Mouse (Mus musculus) forebrain, embryonic 11.5 days (tissue): ENCODE data around the gene Ppp2r5e. TPM values are rescaled to one million over a fixed set of nuclear protein-coding genes. Genes with fewer than 3 reads are reported as not detected.

ENCODE experiments used
- ATAC-seq: fragments of 200-750 bp; cut with Nextera tagmentation; replicated peaks from 2 replicates; pipeline ENCODE4 v1.8.0; 2017; ENCODE audit warnings: moderate TSS enrichment; ENCODE audit not compliant: low FRiP score
- DNase-seq: peaks from one replicate; pipeline ENCODE4 v3.0.0-alpha.2; 2017; ENCODE audit warnings: low spot score
- H3K27ac ChIP-seq: fragments of 300-500 bp; sonication (generic); 2 replicates; pipeline ENCODE4 v1.5.1; 2014; ENCODE audit warnings: low read depth, low read length
- H3K27me3 ChIP-seq: fragments of 300-500 bp; sonication (generic); 2 replicates; pipeline ENCODE4 v1.6.1; 2014; ENCODE audit warnings: mild to moderate bottlenecking, low read length, mixed read lengths; ENCODE audit not compliant: control insufficient read depth, insufficient read depth
- H3K36me3 ChIP-seq: fragments of 300-500 bp; sonication (generic); 2 replicates; pipeline ENCODE4 v1.6.1; 2014; ENCODE audit warnings: mild to moderate bottlenecking, low read length, moderate library complexity, mixed read lengths; ENCODE audit not compliant: control insufficient read depth, insufficient read depth
- H3K4me1 ChIP-seq: fragments of 300-500 bp; sonication (generic); replicated peaks from 2 replicates; pipeline ENCODE4 v1.6.1; 2014; ENCODE audit warnings: low read length, mixed read lengths; ENCODE audit not compliant: control insufficient read depth, insufficient read depth
- H3K4me2 ChIP-seq: fragments of 300-500 bp; sonication (generic); 2 replicates; pipeline ENCODE4 v1.6.1; 2014; ENCODE audit warnings: low read depth, mild to moderate bottlenecking, low read length, moderate library complexity, mixed read lengths; ENCODE audit not compliant: severe bottlenecking
- H3K4me3 ChIP-seq: fragments of 300-500 bp; sonication (generic); 2 replicates; pipeline ENCODE4 v1.5.1; 2014; ENCODE audit warnings: low read depth, low read length
- H3K9ac ChIP-seq: fragments of 300-500 bp; sonication (generic); 2 replicates; pipeline ENCODE4 v1.6.1; 2014; ENCODE audit warnings: low read length
- H3K9me3 ChIP-seq: fragments of 300-500 bp; sonication (generic); 2 replicates; pipeline ENCODE4 v1.6.1; 2016; ENCODE audit warnings: low read length, mixed read lengths; ENCODE audit not compliant: control insufficient read depth
- WGBS: fragments of 180-500 bp; shearing (Covaris S2); extraction: QIAGEN DNeasy Blood & Tissue Kit; methylation state at CpG from one replicate; pipeline ENCODE4 v1.1.7; 2014; 5-methylcytosine and 5-hydroxymethylcytosine counted together
- polyA plus RNA-seq: library from polyadenylated mRNA; unstranded; fragments of >200 nt; fragmentation: Nextera tagmentation; extraction: Ambion mirVana; gene quantifications from 2 replicates; pipeline ENCODE4 v1.2.1, GENCODE M21; 2014

The Ppp2r5e gene
- polyA plus RNA-seq, 1 experiment from 2014 or later, result 26.1 TPM

- no peaks in the 10 kb centered on the region for H3K36me3 ChIP-seq
- no peak overlapping the region for H3K4me2 ChIP-seq
- no peak for DNase-seq
- no peaks in the 10 kb centered on the region for H3K9me3 ChIP-seq
- no peak overlapping the region for H3K4me3 ChIP-seq
- H3K27me3 ChIP-seq, result no peaks in the 10 kb centered on the region
- WGBS, result 73% methylated on average over 1 of the region's 1 CpGs
- no peaks in the 10 kb centered on the region for H3K4me1 ChIP-seq
- ATAC-seq, result no peak
- no peak overlapping the region for H3K27ac ChIP-seq
- no peak overlapping the region for H3K9ac ChIP-seq
Observed at GRCm38 (mm10) chr12:75570138-75570537, 25.9 kb downstream of the Ppp2r5e start.

- Histone ChIP-seq H3K9me3 (no peaks in the 10 kb centered on the region), H3K4me3 (no peak overlapping the region), H3K27me3 (no peaks in the 10 kb centered on the region), H3K27ac (no peak overlapping the region), H3K4me1 (no peaks in the 10 kb centered on the region), H3K4me2 (no peak overlapping the region), H3K9ac (no peak overlapping the region), H3K36me3 (no peaks in the 10 kb centered on the region)
- 95% methylated on average over 5 of the region's 5 CpGs for WGBS
- ATAC-seq (no peak), DNase-seq (no peak)
Observed at GRCm38 (mm10) chr12:75567745-75568144, 28.3 kb downstream of the Ppp2r5e start.

GRCm38 (mm10) chr12:75565756-75566155, 30.3 kb downstream of the Ppp2r5e start:
- Histone ChIP-seq H3K36me3 (no peaks in the 10 kb centered on the region), H3K4me2 (no peak overlapping the region), H3K4me3 (no peak overlapping the region), H3K27ac (no peak overlapping the region), H3K9me3 (no peaks in the 10 kb centered on the region), H3K9ac (no peak overlapping the region), H3K27me3 (no peaks in the 10 kb centered on the region), H3K4me1 (no peaks in the 10 kb centered on the region)
- DNase-seq (no peak), ATAC-seq (no peak)
- WGBS, result 91% methylated on average over 5 of the region's 5 CpGs

GRCm38 (mm10) chr12:75564498-75564897, 31.5 kb downstream of the Ppp2r5e start:
- H3K9me3 ChIP-seq, result no peaks in the 10 kb centered on the region
- H3K27me3 ChIP-seq, result no peaks in the 10 kb centered on the region
- H3K27ac ChIP-seq, result no peak overlapping the region
- DNase-seq, result no peak
- no peaks in the 10 kb centered on the region for H3K36me3 ChIP-seq
- no peak for ATAC-seq
- H3K4me2 ChIP-seq, result no peak overlapping the region
- H3K4me1 ChIP-seq, result no peaks in the 10 kb centered on the region
- 92% methylated on average over 1 of the region's 1 CpGs for WGBS
- no peak overlapping the region for H3K9ac ChIP-seq
- H3K4me3 ChIP-seq, result no peak overlapping the region

- DNase-seq (no peak), ATAC-seq (no peak)
- H3K9ac ChIP-seq, result no peak overlapping the region
- no peak overlapping the region for H3K4me2 ChIP-seq
- H3K4me3 ChIP-seq, result no peak overlapping the region
- H3K4me1 ChIP-seq, result 0 out of 2 replicates have a peak, but pooled peaks cover 2% of the 10 kb centered on the region
- no peaks in the 10 kb centered on the region for H3K36me3 ChIP-seq
- 85% methylated on average over 1 of the region's 1 CpGs for WGBS
- H3K27me3 ChIP-seq, result no peaks in the 10 kb centered on the region
- H3K9me3 ChIP-seq, result no peaks in the 10 kb centered on the region
- no peak overlapping the region for H3K27ac ChIP-seq
Observed at GRCm38 (mm10) chr12:75562996-75563618, 32.9 kb downstream of the Ppp2r5e start.

- H3K9ac ChIP-seq, result no peak overlapping the region
- DNase-seq, result no peak
Observed at GRCm38 (mm10) chr12:75560681-75561387, 35.2 kb downstream of the Ppp2r5e start.

GRCm38 (mm10) chr12:75559196-75559595, 36.8 kb downstream of the Ppp2r5e start:
- H3K27ac ChIP-seq, result no peak overlapping the region
- WGBS, result 89% methylated on average over 2 of the region's 2 CpGs
- no peaks in the 10 kb centered on the region for H3K9me3 ChIP-seq
- H3K27me3 ChIP-seq, result no peaks in the 10 kb centered on the region
- H3K4me3 ChIP-seq, result no peak overlapping the region
- DNase-seq (no peak), ATAC-seq (no peak)
- 0 out of 2 replicates have a peak, but pooled peaks cover 2% of the 10 kb centered on the region for H3K4me1 ChIP-seq
- H3K9ac ChIP-seq, result no peak overlapping the region
- H3K4me2 ChIP-seq, result no peak overlapping the region
- H3K36me3 ChIP-seq, result no peaks in the 10 kb centered on the region

More at GRCm38 (mm10) chr12:75560681-75561387, 35.2 kb downstream of the Ppp2r5e start:
- WGBS, result 80% methylated on average over 4 of the region's 4 CpGs
- no peak overlapping the region for H3K4me3 ChIP-seq
- H3K4me2 ChIP-seq, result no peak overlapping the region
- H3K4me1 ChIP-seq, result 0 out of 2 replicates have a peak, but pooled peaks cover 2% of the 10 kb centered on the region
- no peaks in the 10 kb centered on the region for H3K9me3 ChIP-seq
- no peaks in the 10 kb centered on the region for H3K36me3 ChIP-seq
- H3K27me3 ChIP-seq, result no peaks in the 10 kb centered on the region
- no peak for ATAC-seq
- no peak overlapping the region for H3K27ac ChIP-seq

- no peaks in the 10 kb centered on the region for H3K36me3 ChIP-seq
- no peak for ATAC-seq
- no peak overlapping the region for H3K27ac ChIP-seq
- H3K4me1 ChIP-seq, result 0 out of 2 replicates have a peak, but pooled peaks cover 2% of the 10 kb centered on the region
- H3K27me3 ChIP-seq, result no peaks in the 10 kb centered on the region
- H3K4me2 ChIP-seq, result no peak overlapping the region
- WGBS, result 81% methylated on average over 2 of the region's 2 CpGs
- H3K9ac ChIP-seq, result no peak overlapping the region
- H3K9me3 ChIP-seq, result no peaks in the 10 kb centered on the region
- no peak overlapping the region for H3K4me3 ChIP-seq
- no peak for DNase-seq
Observed at GRCm38 (mm10) chr12:75557813-75558212, 38.2 kb downstream of the Ppp2r5e start.
